Mouse (Mus musculus) megakaryocyte, embryonic 14.5 days (primary cell): ENCODE measurements around the gene Optn.

Experiments used
- FLI1 ChIP-seq: IDR thresholded peaks from 2 replicates; pipeline ENCODE4 v1.6.1; 2012; ENCODE audit warnings: low read length, inconsistent platforms, mixed read lengths
- GATA1 ChIP-seq: IDR thresholded peaks from 3 replicates; pipeline ENCODE4 v1.6.1; 2012; ENCODE audit warnings: mixed read lengths, low read length, inconsistent platforms, borderline replicate concordance

GRCm38 (mm10) chr2:5042616-5043475 lies 21.0 kb downstream of the Optn start:
- TF ChIP-seq GATA1: no peak
- no peak for TF ChIP-seq FLI1
